Mouse (Mus musculus): ENCODE measurements around the gene Bscl2. TPM values are rescaled to one million over a fixed set of nuclear protein-coding genes. Genes with fewer than 3 reads are reported as not detected.

Bscl2 gene
- polyA plus RNA-seq, 1 experiment from 2014 or later: 43.2 TPM

DNA sequence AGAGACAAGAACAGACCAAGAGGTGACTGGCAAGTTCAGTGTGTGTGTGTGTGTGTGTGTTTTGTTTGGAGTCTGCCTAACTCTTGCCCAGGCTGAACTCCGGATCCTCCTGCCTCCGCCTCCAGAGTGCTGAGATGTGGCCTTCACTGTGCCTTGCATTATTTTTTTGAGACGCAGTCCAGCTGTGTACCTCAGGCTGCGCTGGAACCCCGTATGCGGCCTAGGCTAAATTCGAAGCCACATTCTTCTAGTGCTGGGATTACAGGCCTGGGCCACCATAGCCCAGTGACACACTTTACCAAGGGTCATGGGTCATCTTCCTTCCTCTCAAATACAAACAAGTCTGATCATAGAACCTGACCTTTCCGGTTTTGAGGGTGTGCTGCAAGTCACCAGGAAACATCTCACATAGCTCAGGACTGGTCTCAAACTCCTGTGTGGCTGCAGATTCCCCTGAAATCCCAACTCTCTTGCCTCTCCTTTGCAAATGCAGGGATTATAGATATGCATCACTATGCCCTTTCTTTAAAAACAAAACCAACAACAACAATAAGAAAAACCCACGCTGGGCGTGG lies 35.1 kb downstream of the Bscl2 start:
- Histone ChIP-seq H3K4me1 (replicated peaks; ENCODE audit: control insufficient read depth, insufficient read depth, low read length) (0 out of 2 replicates have a peak, but pooled peaks cover 3% of the 10 kb centered on the region), H3K9ac (ENCODE audit: low read depth, low read length) (peak overlapping the region; percentile 89), H3K36me3 (ENCODE audit: control insufficient read depth, insufficient read depth) (peaks cover 41% of the 10 kb centered on the region), H3K4me2 (replicated peaks; ENCODE audit: low read depth) (peak overlapping the region; percentile 86), H3K9me3 (ENCODE audit: control insufficient read depth) (no peaks in the 10 kb centered on the region), H3K4me3 (ENCODE audit: low read depth, low read length) (peak overlapping the region; percentile 80), H3K27me3 (replicated peaks; ENCODE audit: control insufficient read depth, insufficient read depth, low read length) (no peaks in the 10 kb centered on the region), H3K27ac (ENCODE audit: low read depth, low read length) (peak overlapping the region; percentile 87)
- WGBS: 53% methylated on average over 10 of the region's 10 CpGs
- no peak for TF ChIP-seq CTCF (IDR thresholded peaks at IDR 0.05; ENCODE audit: low read depth)
- ATAC-seq: no peak

DNA sequence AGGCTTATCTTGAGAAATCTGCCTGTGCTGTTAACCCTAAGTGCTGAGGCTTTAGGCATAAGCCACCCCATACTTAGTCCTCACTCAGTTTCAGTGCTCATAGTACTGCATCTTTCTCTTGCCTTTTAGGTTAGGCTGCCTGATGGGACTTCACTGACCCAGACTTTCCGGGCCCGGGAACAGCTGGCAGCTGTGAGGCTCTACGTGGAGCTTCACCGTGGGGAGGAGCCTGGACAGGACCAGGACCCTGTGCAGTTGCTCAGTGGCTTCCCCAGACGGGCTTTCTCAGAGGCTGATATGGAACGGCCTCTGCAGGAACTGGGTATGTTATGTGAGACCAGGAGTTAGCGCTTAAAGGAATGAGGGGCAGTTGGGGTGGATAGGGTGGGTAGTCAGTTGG lies 37.8 kb downstream of the Bscl2 start:
- 88% methylated on average over 7 of the region's 7 CpGs for WGBS
- no peaks in the 10 kb centered on the region for H3K9me3 ChIP-seq (ENCODE audit: control insufficient read depth)
- H3K9ac ChIP-seq (ENCODE audit: low read depth, low read length): no peak overlapping the region
- ATAC-seq: no peak
- no peak overlapping the region; the same call in 1 of the 2 replicates for H3K27ac ChIP-seq (ENCODE audit: low read depth, low read length)
- no peak overlapping the region for H3K4me3 ChIP-seq (ENCODE audit: low read depth, low read length)
- H3K4me2 ChIP-seq (replicated peaks; ENCODE audit: low read depth): no peak overlapping the region
- H3K36me3 ChIP-seq (ENCODE audit: control insufficient read depth, insufficient read depth): peaks cover 43% of the 10 kb centered on the region
- TF ChIP-seq CTCF (IDR thresholded peaks at IDR 0.05; ENCODE audit: low read depth): no peak
- no peaks in the 10 kb centered on the region for H3K27me3 ChIP-seq (replicated peaks; ENCODE audit: control insufficient read depth, insufficient read depth, low read length)
- 0 out of 2 replicates have a peak, but pooled peaks cover 3% of the 10 kb centered on the region for H3K4me1 ChIP-seq (replicated peaks; ENCODE audit: control insufficient read depth, insufficient read depth, low read length)

- Histone ChIP-seq H3K27ac (ENCODE audit: low read depth, low read length) (peak within 1 kb of the TSS; percentile 55), H3K9me3 (ENCODE audit: control insufficient read depth) (no peaks in the 10 kb centered on the region), H3K9ac (ENCODE audit: low read depth, low read length) (peak within 1 kb of the TSS; percentile 78), H3K27me3 (replicated peaks; ENCODE audit: control insufficient read depth, insufficient read depth, low read length) (no peaks in the 10 kb centered on the region), H3K36me3 (ENCODE audit: control insufficient read depth, insufficient read depth) (peaks cover 20% of the 10 kb centered on the region), H3K4me1 (replicated peaks; ENCODE audit: control insufficient read depth, insufficient read depth, low read length) (no peaks in the 10 kb centered on the region), H3K4me2 (replicated peaks; ENCODE audit: low read depth) (peak within 1 kb of the TSS; percentile 81), H3K4me3 (ENCODE audit: low read depth, low read length) (peak within 1 kb of the TSS; percentile 61)
- TF ChIP-seq CTCF (IDR thresholded peaks at IDR 0.05; ENCODE audit: low read depth): no peak
- peak; percentile 93 for ATAC-seq
- under 1% methylated on average over 42 of the region's 42 CpGs for WGBS
These were observed 43.2 kb downstream of the Bscl2 start, which contains the start of gene Uqcc3 for GRCm38 (mm10) chr19:8880311-8881033. Uqcc3 (minus strand) TSS chr19:8880923.

DNA sequence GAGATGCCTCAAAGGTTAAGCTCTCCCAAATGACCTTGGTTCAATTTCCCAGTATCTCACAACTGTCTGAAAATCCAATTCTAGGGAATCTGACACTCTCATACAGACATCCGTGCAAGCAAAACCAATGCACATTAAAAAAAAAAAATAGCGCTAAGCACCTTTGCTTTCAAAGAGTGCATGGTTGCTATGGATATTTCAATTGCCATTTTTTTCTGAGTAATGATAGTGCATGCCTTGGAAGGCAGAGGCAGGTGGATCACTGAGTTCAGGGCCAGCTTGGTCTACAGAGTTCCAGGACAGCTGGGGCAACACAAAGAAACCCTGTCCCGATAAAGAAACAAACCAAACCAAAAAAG lies 43.7 kb downstream of the Bscl2 start:
- TF ChIP-seq CTCF (IDR thresholded peaks at IDR 0.05; ENCODE audit: low read depth): no peak
- Histone ChIP-seq H3K4me2 (replicated peaks; ENCODE audit: low read depth) (peak overlapping the region; percentile 81), H3K4me1 (replicated peaks; ENCODE audit: control insufficient read depth, insufficient read depth, low read length) (no peaks in the 10 kb centered on the region), H3K9me3 (ENCODE audit: control insufficient read depth) (no peaks in the 10 kb centered on the region), H3K27me3 (replicated peaks; ENCODE audit: control insufficient read depth, insufficient read depth, low read length) (no peaks in the 10 kb centered on the region), H3K27ac (ENCODE audit: low read depth, low read length) (no peak overlapping the region), H3K4me3 (ENCODE audit: low read depth, low read length) (peak overlapping the region; percentile 61), H3K9ac (ENCODE audit: low read depth, low read length) (peak overlapping the region; percentile 78), H3K36me3 (ENCODE audit: control insufficient read depth, insufficient read depth) (peaks cover 15% of the 10 kb centered on the region)
- WGBS: 14% methylated on average over 3 of the region's 3 CpGs
- ATAC-seq: peak; percentile 26; the same call in 1 of the 2 replicates

DNA sequence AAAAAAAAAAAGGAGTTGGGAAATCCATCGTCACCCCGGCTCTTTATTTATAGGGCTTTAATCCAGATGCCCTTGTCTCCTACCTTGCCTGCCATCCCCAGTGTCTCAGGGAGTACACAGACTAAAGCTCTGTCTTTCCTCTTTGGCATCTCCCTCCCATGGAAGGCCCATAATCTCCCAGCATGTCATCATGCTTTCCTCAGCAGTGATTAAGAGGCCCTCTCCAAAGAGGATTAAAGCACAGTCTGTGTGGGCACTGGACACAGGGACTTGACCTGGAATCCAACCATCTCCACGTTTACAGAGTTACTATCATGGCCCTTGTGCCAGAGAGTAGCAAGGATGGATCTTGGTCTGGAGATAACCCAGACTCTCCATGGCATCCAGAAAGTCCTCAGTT lies 46.3 kb downstream of the Bscl2 start, which contains the start of the genes Lbhd1 and Gm49403:
TSS of gene Lbhd1 (plus strand) at position 117 of the 400 bp plus-strand sequence.
TSS of gene Gm49403 (plus strand) at position 315 of the 400 bp plus-strand sequence.
- Histone ChIP-seq H3K9ac (ENCODE audit: low read depth, low read length) (no peak within 1 kb of the TSS), H3K36me3 (ENCODE audit: control insufficient read depth, insufficient read depth) (no peaks in the 10 kb centered on the region), H3K27ac (ENCODE audit: low read depth, low read length) (no peak within 1 kb of the TSS), H3K27me3 (replicated peaks; ENCODE audit: control insufficient read depth, insufficient read depth, low read length) (no peaks in the 10 kb centered on the region), H3K4me3 (ENCODE audit: low read depth, low read length) (no peak within 1 kb of the TSS), H3K4me2 (replicated peaks; ENCODE audit: low read depth) (no peak within 1 kb of the TSS), H3K9me3 (ENCODE audit: control insufficient read depth) (no peaks in the 10 kb centered on the region), H3K4me1 (replicated peaks; ENCODE audit: control insufficient read depth, insufficient read depth, low read length) (0 out of 2 replicates have a peak, but pooled peaks cover 3% of the 10 kb centered on the region)
- ATAC-seq: no peak
- 75% methylated on average over 3 of the region's 3 CpGs for WGBS
- no peak for TF ChIP-seq CTCF (IDR thresholded peaks at IDR 0.05; ENCODE audit: low read depth)

GRCm38 (mm10) chr19:8886916-8887584 lies 49.8 kb downstream of the Bscl2 start:
- no peak overlapping the region for H3K27ac ChIP-seq (ENCODE audit: low read depth, low read length)
- peaks cover 11% of the 10 kb centered on the region for H3K36me3 ChIP-seq (ENCODE audit: control insufficient read depth, insufficient read depth)
- H3K27me3 ChIP-seq (replicated peaks; ENCODE audit: control insufficient read depth, insufficient read depth, low read length): no peaks in the 10 kb centered on the region
- no peak for TF ChIP-seq CTCF (IDR thresholded peaks at IDR 0.05; ENCODE audit: low read depth)
- H3K4me1 ChIP-seq (replicated peaks; ENCODE audit: control insufficient read depth, insufficient read depth, low read length): 0 out of 2 replicates have a peak, but pooled peaks cover 3% of the 10 kb centered on the region
- 52% methylated on average over 1 of the region's 1 CpGs for WGBS
- H3K9ac ChIP-seq (ENCODE audit: low read depth, low read length): no peak overlapping the region
- no peak for ATAC-seq
- H3K9me3 ChIP-seq (ENCODE audit: control insufficient read depth): no peaks in the 10 kb centered on the region
- H3K4me3 ChIP-seq (ENCODE audit: low read depth, low read length): no peak overlapping the region
- H3K4me2 ChIP-seq (replicated peaks; ENCODE audit: low read depth): no peak overlapping the region
